Mouse (Mus musculus): ENCODE measurements at regions not wholly inside any gene's neighbourhood (a gene's known extent, or its start where the extent isn't known, plus 50 kb on each side); places are given as distances from the start of the nearest gene placed in this dataset.

DNA sequence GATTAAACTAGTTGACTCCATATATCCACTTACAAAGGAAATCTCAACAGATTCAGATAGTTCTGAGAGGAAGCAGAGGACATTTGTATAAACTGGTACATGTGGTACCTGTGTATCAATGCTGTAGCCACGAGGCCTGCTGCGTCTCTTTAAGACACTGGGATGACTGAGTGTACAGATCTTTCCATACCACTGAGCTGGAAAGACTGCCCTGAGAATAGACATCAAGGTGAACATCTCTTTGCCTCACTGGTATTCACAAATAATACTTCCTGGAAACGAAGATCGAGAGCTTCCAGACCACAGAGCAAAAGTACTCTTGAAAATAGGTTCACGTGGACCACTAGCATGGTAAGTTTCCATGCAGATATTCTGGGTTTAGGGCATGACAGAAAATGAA is 183.6 kb upstream of the Marcks start:
- DNase-seq (ENCODE audit: low read depth), result no peak

DNA sequence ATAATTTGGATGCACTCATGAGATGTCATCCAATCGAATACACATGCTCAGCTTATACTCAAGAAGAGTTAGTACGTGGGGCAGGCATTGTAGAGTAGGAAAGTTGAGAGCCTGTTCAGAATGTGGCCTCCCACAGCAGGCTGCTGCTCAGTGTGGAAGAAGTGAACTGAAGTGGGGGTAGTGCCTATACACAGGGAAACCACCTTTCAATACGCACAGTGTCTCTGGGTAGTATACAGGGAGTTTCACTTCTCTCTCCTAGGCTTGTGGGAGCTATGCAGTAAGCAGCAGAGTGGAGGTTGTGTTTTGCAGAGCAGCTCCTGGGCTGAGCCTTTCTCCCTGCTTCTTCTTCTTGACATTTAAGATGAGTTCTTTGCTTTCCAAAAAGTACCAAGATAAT is 182.5 kb upstream of the Marcks start:
- no peak for DNase-seq (ENCODE audit: low read depth)

DNA sequence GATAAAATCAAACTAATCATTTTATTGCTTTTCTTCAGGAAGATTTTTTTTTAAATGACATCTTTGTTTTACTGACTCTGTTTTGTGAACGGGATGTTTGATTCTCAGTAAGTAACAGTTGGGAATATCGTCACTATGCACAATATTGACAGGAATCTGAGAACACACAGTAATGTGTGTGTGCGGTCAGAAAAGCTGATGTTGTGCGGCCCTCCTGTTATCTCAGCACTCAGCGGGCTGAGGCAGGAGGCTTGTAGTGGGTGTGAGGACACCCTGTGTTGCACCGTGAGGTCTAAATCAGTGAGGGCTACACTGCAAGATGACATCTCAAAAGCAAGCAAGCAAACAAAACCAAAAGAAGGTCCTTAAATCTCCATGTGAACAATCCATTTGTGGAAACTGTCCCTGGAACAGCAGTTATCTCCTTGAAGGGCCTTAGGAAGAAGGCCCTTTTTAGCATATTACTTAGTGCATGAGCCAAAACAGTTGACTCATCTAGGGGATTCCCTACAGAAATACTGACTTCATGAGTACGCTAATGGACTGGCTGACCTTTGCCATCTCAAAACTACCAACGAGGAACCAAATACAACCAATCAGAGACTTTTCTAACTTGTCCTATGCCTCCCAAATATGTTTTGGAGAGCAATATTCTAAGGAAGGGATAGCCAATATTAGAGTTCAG is 181.2 kb upstream of the Marcks start:
- DNase-seq (ENCODE audit: low read depth), result no peak

DNA sequence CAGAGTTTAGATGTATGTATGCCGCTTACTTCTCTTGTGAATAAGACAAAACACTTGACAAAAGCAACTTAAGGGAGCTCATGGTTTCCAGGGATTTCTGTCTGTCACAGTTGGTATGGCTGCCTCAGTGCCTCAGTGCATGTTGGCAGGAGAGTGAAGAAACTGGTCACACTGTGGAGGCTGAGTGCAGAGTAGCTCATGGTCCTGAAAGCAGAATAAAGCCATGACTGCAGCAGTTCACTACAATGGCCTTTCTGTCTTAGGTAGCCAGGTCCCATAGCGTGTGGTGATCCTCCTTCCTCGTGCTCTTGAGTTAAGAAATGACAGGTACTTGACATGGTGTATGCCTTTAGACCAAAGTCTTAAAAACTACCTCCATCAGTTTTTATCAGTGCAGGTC is 178.0 kb upstream of the Marcks start:
- DNase-seq (ENCODE audit: low read depth), result no peak

DNA sequence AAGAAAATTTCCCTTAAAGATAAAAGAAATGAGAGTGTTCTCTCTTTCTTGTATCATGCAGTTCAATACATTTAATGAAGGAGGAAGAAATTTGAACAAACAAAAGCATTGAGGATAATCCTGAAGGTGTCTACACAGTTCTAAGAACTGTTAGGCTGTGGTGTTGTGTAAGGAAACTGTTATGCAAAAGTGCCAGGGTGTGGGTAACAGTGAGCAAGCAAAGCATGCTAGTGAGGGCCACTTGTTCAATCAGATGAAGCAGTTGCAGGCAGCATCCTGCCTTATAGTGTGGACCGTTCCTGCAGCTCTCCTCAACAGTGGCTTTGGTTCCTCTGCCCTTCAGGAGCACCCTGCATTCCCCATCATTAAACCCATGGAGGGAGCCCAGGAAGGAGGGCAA is 177.1 kb upstream of the Marcks start:
- no peak for DNase-seq (ENCODE audit: low read depth)

DNA sequence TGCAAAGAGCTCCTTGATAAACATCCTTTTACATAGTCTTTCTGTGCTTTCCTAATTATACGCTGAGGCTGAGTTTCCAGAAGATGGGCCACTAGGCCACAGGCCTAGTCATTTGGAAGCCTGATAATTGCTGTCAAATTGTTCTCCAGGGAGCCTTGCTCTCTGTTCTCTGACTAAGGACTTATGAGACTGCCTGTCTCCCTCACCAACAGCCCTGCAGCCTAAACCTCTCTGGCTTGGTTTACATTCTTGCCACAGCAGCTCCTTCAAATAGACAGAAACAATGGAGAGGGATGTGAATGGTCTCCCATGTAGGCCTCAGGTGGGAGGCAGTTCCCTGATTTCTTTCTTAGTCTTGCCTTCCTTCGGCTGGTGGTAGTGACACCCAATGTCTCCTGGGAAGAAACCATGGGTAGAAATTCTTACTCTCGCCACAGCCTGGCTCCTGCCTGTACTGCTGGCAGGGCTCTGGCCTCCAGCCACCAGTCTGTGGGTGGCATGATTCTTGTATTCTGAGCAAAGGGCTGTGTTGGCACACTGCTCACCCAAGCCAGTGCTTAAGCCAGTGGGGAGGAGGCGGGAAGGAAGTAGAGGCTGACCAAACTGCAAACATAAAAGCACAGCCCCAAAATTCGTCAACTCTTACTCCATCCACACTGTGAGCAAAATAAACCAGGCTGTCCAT is 176.2 kb upstream of the Marcks start:
- peak; percentile 81 for DNase-seq (ENCODE audit: low read depth)

DNA sequence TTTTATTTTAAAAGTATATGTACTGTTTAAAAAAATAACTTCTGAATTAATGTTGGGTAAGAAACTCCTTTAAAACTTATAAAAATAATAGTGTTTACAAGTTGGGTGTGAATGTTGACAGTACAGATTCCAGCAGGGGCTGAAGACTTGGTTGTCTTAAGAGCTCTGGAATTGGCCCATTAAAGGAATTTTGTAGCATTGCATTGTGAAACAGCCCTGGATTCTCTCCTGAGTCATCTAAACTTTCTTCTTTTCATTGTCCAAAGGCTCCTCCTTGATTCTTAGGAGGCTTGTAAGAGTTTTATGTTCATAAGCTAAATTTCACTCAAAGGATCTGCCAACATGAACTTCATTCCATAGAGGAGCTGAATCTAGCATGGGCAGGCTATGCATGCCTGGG is 174.7 kb upstream of the Marcks start:
- DNase-seq (ENCODE audit: low read depth), result no peak

DNA sequence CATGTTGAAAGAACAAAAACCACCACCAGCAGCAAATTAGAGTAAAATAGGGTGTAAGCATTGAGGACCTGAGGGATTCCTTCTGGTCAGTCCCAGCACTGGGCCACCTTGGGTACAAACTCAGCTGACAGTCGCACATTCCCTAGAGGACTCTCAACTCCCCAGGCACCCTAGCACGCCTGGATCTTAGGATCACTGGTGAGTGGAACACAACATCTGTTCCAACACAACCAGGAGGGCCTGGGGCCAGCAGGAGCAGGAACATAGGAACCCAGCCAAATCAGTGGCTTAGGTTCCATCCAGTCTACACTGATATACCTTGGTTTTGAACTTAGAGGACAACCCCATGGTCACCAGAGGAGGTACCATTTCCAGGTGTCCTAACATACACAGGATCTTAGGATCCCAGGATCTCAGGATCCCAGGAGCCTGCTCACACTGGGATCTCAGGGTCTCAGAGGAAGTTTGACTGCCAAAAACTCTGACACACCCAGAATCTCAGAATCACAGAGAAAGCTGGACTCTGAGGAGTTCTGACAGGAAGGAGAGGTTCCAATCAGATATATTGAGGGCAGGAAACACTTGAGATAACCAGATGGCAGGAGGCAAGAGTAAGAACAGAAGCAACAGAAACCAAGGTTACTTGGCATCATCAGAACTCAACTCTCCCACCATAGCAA is 171.7 kb upstream of the Marcks start:
- DNase-seq (ENCODE audit: low read depth), result no peak

DNA sequence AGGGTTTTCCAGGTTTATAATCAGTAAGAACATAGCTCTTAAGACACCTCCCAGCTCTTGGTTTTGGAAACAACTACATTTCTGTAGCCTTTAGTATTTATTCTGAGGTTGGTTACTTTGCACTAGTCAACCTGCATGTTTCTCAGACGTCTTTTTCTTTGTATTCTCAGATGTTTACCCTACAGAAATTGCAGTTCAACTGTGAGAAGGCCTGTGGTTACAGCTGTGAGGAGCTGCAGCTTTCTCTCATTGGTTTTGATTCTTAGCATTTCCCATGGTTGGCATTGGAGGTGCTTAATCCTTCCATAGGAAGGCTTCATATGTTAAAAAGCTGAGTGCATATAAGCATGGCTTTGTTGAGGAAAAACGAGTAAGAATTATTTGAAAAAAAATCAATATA is 165.9 kb upstream of the Marcks start:
- DNase-seq (ENCODE audit: low read depth), result no peak

DNA sequence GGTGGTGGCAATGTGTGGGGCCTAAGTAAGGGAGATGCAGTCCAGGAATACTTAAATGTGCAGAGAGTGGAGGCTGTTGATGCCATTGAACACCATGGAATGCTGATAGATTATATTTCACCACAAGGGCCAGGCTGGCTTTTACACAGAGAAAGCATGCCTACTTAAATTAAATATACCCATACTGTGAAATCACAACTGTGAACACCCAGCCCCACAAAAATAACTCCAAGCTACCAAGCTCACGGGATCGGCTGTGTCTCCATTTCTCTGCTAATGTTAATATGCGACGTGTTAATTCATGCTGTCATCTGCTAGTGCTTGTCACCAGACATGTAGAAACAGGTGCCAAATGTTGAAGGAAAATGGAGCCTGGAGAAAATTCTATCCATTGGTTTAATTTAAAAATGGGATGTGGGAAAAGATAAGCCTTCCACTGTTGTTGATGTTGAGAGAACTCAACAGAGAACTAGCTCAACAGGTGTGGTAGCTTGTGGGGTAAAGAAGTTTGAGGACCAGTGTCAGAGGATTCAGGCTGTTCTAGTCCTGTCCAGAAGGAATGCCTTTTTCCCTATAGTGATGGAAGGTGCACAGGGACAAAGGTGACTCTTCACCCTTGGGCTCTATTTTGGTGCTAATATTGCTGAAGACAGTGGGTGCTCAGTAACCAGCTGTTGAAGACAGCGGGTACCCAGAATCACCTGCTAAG is 161.6 kb upstream of the Marcks start:
- DNase-seq (ENCODE audit: low read depth), result no peak

DNA sequence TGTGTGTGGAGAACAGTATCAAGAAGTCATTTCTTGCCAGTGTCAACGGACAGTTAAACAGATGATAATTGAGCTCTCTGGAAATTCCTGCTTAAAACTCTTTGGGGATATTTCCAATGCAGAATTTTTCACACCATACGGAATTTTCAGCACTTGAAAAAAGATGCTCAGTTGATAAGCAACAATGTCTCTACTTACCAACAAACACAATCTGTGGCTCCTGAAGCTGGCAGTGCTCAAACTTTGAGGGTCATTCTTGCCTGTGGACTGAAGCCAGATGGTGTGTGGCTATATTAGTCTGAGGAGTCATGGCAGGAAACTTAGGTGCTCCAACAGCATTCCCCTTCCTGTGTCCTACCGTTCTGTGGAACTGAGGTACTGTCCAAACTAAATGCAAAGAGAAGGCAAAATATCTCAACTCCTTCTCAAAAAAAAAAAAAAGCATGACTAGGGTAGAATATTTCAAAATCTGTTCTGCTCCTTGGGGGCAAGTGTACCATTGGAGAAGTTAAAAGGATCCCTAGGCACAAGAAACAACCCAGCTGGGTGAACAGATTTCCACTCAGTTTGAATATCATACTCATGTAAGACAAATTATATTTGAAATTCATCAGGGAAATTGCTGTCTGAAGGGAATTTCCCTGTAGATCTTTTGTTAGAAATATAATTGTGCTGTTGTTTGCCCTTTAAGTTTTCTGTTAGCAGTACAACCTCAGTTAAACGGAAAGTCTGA is 160.1 kb upstream of the Marcks start:
- no peak for DNase-seq (ENCODE audit: low read depth)

DNA sequence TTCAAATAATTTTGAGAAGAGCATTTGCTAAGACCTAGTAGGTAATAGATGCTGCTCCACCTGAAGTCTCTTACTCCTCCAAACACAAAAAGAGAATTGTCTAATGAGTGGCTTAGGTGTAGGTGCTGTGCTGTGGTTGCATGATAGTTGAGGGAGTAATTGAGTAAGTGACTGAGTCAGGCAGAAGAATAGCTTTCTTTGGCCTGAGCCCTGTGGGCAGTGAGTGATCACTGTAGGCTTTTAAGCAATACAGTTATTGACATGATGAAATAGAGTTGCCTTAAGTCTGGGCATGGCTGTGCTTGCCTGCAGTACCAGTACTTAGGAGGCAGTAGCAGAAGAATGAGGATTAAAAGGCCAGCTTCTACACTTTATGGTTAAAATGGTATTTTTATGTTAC is 155.5 kb upstream of the Marcks start:
- peak; percentile 86 for DNase-seq (ENCODE audit: low read depth)

DNA sequence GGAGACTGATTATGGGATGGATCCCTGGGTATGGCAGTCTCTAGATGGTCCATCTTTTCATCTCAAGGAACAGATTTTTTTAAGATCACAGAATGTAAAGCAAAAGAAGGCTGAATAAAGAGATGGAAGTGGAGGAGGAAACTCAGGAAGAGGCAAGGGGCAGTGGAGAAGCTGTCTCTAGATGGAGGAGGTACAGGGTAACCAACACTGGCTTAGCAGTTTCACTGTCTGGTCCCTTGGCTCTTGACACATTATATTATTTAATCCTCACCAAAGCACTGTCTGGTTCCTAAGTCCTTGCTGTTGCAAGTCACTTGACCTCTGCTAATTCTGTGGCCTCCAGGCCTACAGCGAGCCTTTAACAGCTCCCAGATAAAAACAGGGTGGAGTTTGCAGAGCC is 154.6 kb upstream of the Marcks start:
- DNase-seq (ENCODE audit: low read depth), result no peak

DNA sequence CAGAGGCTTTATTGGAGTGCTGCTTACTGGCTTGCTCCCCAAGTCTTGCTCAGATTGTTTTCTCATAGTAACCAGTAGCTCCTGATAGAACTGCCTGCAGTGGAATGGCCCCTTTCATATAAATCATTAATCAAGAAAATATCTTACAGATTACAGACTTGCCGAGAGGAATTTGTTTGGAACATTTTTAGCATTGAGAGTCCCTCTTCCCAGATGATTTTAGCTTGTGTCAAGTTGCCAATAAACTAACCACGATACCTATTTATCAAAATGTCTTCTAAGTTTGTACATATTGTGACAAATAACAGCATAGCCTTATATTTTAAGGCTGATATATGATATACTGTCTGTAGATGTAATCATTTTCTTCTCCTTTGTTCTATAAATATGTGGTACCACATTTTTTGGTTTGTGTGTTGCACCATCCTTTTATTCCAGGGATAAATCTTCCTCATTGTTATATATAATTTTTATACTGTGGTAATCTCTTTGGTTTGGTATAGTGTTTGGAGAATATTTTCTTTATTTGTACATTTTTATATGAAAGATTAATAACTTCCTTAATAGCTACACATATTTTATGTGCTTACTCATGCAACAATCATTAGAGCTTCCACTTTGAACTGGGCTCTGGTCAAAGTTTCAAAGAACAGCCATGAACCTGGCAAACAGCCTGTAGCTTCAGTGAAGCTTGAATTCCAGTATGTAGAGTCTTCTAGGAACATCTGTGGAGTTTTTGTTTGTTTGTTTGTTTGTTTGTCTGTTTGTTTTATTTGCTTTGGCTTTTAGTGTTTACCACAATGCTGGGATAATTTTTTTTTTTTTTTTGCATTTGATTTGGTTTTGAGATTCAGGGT is 153.1 kb upstream of the Marcks start:
- DNase-seq (ENCODE audit: low read depth), result no peak

DNA sequence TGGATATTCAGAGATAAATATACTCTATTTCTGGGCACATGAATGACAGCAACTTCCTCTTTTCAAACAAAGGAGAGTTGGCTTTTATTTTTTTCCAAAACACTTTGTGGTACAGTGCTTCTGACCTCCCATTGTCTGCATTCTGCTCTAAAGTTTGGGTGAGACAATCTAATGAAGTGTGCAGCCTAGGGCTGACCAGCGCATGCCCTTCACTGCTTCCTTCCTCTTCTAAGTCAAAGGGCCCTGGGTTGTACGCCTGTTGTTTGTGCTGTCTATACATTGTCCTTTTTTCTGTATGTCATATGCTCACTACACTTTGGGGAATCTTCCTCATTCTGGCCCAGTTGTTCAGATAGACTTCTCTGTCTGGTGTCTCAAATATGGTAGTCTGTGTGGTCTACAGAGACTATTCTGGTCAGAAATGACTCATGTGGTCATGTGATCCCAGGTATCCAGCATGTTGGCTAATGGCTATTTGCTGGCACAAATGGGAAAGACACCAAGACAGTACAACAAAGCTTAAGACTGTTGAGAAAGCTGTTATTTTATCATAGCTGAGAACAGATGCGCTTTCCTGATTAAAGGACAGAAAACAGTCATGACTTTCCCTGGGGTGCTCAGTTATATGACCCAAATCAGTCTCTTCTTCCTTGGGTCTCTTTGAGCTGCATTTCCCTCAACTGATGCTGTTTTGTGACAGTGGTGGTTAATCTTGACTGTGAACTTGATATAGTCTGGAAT is 151.4 kb upstream of the Marcks start:
- no peak for DNase-seq (ENCODE audit: low read depth)

DNA sequence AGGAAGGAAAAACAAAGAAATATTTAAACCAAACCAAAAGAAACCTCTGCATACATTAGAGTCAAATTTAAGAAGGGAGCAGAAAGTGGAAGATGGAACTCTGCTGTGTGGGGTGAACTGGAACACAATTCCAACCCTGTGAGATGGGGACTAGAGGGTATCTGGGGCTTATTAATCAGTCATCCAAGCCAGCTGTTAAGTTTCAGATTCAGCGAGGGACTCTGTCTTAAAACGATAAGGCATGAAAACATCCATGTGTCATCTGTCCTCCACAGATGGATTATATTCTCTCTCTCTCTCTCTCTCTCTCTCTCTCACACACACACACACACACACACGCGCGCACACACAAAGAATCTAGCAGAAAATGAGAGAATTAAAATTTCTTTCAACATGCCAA is 147.6 kb upstream of the Marcks start:
- no peak for DNase-seq (ENCODE audit: low read depth)

DNA sequence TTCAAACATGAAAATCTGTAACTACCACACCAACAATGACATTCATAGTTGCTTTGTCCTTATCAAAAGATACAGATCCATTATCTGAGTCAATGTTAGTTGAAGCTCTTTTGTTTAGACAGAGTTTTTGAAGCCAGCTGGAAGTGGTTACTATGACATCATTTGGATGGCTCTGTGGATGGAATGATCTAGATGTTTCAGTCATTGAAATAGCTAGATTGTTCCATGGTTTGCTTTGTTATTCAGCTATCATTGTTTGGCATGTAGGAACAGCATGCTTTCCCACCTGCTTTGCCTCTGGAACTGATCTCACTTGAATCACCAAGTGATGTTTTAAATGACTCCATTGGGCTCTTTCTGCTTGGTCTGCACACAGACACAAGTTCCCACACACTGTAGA is 144.2 kb upstream of the Marcks start:
- no peak for DNase-seq (ENCODE audit: low read depth)

DNA sequence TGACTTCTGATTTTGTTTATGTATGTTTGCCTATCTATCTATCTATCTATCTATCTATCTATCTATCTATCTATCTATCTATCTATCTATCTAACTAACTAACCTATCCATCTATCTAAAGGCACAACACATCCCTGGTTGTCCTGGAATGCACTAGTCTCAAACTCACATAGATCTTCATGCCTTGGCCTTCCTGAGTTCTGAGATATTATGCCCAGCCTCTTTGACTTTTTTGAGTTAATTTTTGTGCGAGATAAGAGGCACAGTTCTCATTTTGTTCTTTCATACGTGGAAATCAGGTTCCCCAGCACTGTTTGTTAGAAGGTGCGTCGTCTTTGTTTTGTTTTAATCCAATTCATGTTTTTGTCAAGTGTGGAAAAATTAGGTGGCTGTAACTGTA is 142.1 kb upstream of the Marcks start:
- DNase-seq (ENCODE audit: low read depth), result no peak

DNA sequence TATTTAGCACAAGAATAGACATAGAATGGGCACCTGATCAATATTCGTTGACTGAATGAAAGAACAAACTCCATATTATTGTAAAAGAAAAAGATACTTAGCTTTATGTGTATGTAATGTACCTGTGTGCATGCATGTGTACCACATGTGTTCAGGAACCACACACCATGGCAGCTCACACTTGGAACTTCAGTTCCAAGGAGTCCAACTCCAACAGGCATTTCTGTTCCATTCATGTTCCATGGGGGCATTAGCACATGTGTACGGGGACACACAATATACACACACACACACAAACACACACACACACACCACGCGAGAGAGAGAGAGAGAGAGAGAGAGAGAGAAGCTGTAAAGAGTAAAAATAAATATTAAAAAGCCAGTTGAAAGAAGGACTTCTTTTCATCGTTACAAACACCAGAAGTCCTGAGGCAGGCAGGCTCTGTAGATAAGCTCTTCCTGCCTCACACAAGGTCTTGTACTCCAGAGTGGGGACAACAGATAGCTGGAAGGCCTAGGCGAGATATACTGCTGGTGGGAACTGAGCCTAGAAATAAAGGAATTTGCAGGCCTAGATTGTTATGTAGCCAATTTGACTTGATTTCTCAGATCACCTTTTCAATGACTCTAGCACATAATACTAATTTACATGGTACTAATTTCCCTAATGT is 141.6 kb upstream of the Marcks start:
- no peak for DNase-seq (ENCODE audit: low read depth)

DNA sequence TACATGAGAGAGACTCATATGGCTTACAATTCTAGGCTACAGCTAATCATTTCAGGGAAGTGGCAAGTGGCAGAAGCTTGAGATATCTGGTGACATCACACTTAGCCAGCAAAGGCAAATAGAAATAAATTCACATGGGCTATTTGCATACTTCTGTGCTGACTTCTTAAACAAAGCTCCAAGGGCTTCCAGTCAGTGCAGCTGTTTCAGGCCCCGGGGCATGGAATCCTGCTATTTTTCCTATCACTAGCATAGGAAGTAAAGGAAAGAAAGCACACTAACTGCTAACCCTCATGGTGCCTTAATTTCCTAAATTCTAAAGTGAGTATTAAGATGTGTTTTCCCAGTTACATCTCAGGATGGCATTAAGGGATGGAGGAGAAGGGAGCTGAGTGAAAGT is 140.6 kb upstream of the Marcks start:
- DNase-seq (ENCODE audit: low read depth), result no peak

Measured in gonadal fat pad, adult 2 months (tissue).